7 mouse cellular contexts compared by ENCODE assay signal in genomic region chr2:128428651-128429633, GRCm38 (mm10).
DNase-seq lines count a peak whose midpoint lies in the region; ATAC-seq and TF ChIP-seq lines count a peak whose summit lies in the region.

No protein-coding gene starts in this region.

- 44% methylated on average over 18 of the region's 18 CpGs for WGBS in intestine, embryonic 15.5 days

- DNase-seq in adrenal gland, adult 2 months: peak; percentile 80
- peak; percentile 77 to 81 for DNase-seq in lung, adult 18-20 months
- DNase-seq in splenic B cell, adult 2 months (ENCODE audit: low read depth, low spot score): peak; percentile 31
- DNase-seq in cerebellum, adult 9-11 months: no peak

- H3K4me1 ChIP-seq in ES-Bruce4 (ENCODE audit: control insufficient read depth, insufficient read depth, low read length): peaks cover 6% of the 10 kb centered on the region
- peaks cover 26% of the 10 kb centered on the region for H3K4me1 ChIP-seq in intestine, embryonic 15.5 days (replicated peaks)

- no peak for TF ChIP-seq POLR2A in ES-Bruce4 (IDR thresholded peaks at IDR 0.05; ENCODE audit: insufficient read depth, low read length)

- TF ChIP-seq EP300 in ES-Bruce4 (IDR thresholded peaks at IDR 0.05; ENCODE audit: insufficient read depth, low read depth, low read length): peak; percentile 78

- peak overlapping the region; percentile 8; the same call in 1 of the 2 replicates for H3K27ac ChIP-seq in ES-Bruce4 (ENCODE audit: insufficient read depth, low read length)
- peak overlapping the region; percentile 66; the same call in 1 of the 2 replicates for H3K27ac ChIP-seq in intestine, embryonic 15.5 days

- no peak for TF ChIP-seq CTCF in ES-Bruce4 (IDR thresholded peaks at IDR 0.05; ENCODE audit: low read depth, low read length)

- H3K9me3 ChIP-seq in ES-Bruce4 (replicated peaks; ENCODE audit: control insufficient read depth, insufficient read depth, low read length, poor library complexity, severe bottlenecking): no peaks in the 10 kb centered on the region
- H3K9me3 ChIP-seq in intestine, embryonic 15.5 days: no peaks in the 10 kb centered on the region

- H3K36me3 ChIP-seq in ES-Bruce4 (ENCODE audit: control insufficient read depth, insufficient read depth, low read length, poor library complexity, severe bottlenecking): no peaks in the 10 kb centered on the region
- no peaks in the 10 kb centered on the region for H3K36me3 ChIP-seq in intestine, embryonic 15.5 days
- H3K36me3 ChIP-seq in splenic B cell, adult 2 months (ENCODE audit: control insufficient read depth, insufficient read depth, low read length, poor library complexity, severe bottlenecking): no peaks in the 10 kb centered on the region

- no peaks in the 10 kb centered on the region for H3K27me3 ChIP-seq in ES-Bruce4 (ENCODE audit: control insufficient read depth, insufficient read depth, low read length, poor library complexity, severe bottlenecking)
- H3K27me3 ChIP-seq in intestine, embryonic 15.5 days (replicated peaks): no peaks in the 10 kb centered on the region
- no peaks in the 10 kb centered on the region for H3K27me3 ChIP-seq in splenic B cell, adult 2 months (ENCODE audit: control insufficient read depth, insufficient read depth, low read length, poor library complexity, severe bottlenecking)

- H3K4me2 ChIP-seq in intestine, embryonic 15.5 days (replicated peaks): peak overlapping the region; percentile 38

- H3K9ac ChIP-seq in ES-Bruce4 (ENCODE audit: low read depth, poor library complexity, severe bottlenecking): peak overlapping the region; percentile 20; the same call in 1 of the 2 replicates
- no peak overlapping the region for H3K9ac ChIP-seq in intestine, embryonic 15.5 days

- H3K4me3 ChIP-seq in ES-Bruce4 (ENCODE audit: low read depth, low read length): peak overlapping the region; percentile 36
- peak overlapping the region; percentile 1; the same call in 1 of the 2 replicates for H3K4me3 ChIP-seq in intestine, embryonic 15.5 days (replicated peaks)

- peak; percentile 72 for ATAC-seq in granulocyte monocyte progenitor cell, adult 5-6 weeks (replicated peaks; ENCODE audit: poor library complexity, severe bottlenecking)
- ATAC-seq in intestine, embryonic 15.5 days: 0 out of 2 replicates have a peak, but pooled peaks have one; percentile 20
